Mouse (Mus musculus) right cerebral cortex, postnatal 10 days (tissue): ENCODE measurements around the gene Ccnk.

Experiments
- DNase-seq, 2 experiments: peaks; one replicate each; pipeline ENCODE4 v3.0.0; 2021; ENCODE audit warnings: low spot score in 2 of 2

Ccnk gene

GRCm38 (mm10) chr12:108221712-108222111 lies 42.3 kb downstream of the Ccnk start:
- no peak for DNase-seq

GRCm38 (mm10) chr12:108223357-108223756 lies 44.0 kb downstream of the Ccnk start:
- no peak for DNase-seq

GRCm38 (mm10) chr12:108225781-108226180 lies 46.4 kb downstream of the Ccnk start:
- DNase-seq, result peak; percentile 64 to 67

GRCm38 (mm10) chr12:108226216-108226615 lies 46.8 kb downstream of the Ccnk start:
- DNase-seq, result no peak

GRCm38 (mm10) chr12:108226941-108227340 lies 47.6 kb downstream of the Ccnk start:
- DNase-seq, result no peak

- no peak for DNase-seq
These were observed 48.1 kb downstream of the Ccnk start for GRCm38 (mm10) chr12:108227527-108227926.

GRCm38 (mm10) chr12:108230077-108230476 lies 50.7 kb downstream of the Ccnk start:
- DNase-seq, result no peak

GRCm38 (mm10) chr12:108230821-108231794 lies 51.7 kb downstream of the Ccnk start:
- DNase-seq, result no peak

- DNase-seq, result no peak
These were observed 52.5 kb downstream of the Ccnk start for GRCm38 (mm10) chr12:108231901-108232300.

- DNase-seq, result no peak
These were observed 54.4 kb downstream of the Ccnk start for GRCm38 (mm10) chr12:108233736-108234135.

- no peak for DNase-seq
These were observed 55.6 kb downstream of the Ccnk start for GRCm38 (mm10) chr12:108234832-108235602.

- DNase-seq, result no peak
These were observed 56.7 kb downstream of the Ccnk start for GRCm38 (mm10) chr12:108235976-108236555.

- no peak for DNase-seq
These were observed 58.1 kb downstream of the Ccnk start for GRCm38 (mm10) chr12:108237300-108238006.

GRCm38 (mm10) chr12:108238395-108239035 lies 59.1 kb downstream of the Ccnk start:
- no peak for DNase-seq

GRCm38 (mm10) chr12:108239441-108239840 lies 60.1 kb downstream of the Ccnk start:
- DNase-seq, result peak; percentile 85 to 91

- no peak for DNase-seq
These were observed 61.1 kb downstream of the Ccnk start for GRCm38 (mm10) chr12:108240401-108240890.

GRCm38 (mm10) chr12:108240953-108241588 lies 61.7 kb downstream of the Ccnk start:
- DNase-seq, result peak; percentile 58 to 79

- DNase-seq, result no peak
These were observed 62.2 kb downstream of the Ccnk start for GRCm38 (mm10) chr12:108241626-108242025.

GRCm38 (mm10) chr12:108242243-108242745 lies 62.9 kb downstream of the Ccnk start:
- no peak for DNase-seq

GRCm38 (mm10) chr12:108244778-108245177 lies 65.4 kb downstream of the Ccnk start:
- peak in 1 of 2 experiments; percentile 53 for DNase-seq
